In genomic region chr16:32509066-32509942, GRCm38 (mm10) we compare ENCODE assay signal across 8 mouse cellular contexts. TPM values are rescaled to one million over a fixed set of nuclear protein-coding genes. Genes with fewer than 3 reads are reported as not detected.
DNase-seq lines count a peak whose midpoint lies in the region; ATAC-seq and TF ChIP-seq lines count a peak whose summit lies in the region.

No protein-coding gene starts in this region.

- peaks cover 28% of the 10 kb centered on the region for H3K4me1 ChIP-seq in lung, embryonic 16.5 days (replicated peaks; ENCODE audit: control insufficient read depth, insufficient read depth, low read length)
- H3K4me1 ChIP-seq in embryonic facial prominence, embryonic 10.5 days: peaks cover 36% of the 10 kb centered on the region
- H3K4me1 ChIP-seq in heart, postnatal 0 days (ENCODE audit: control insufficient read depth, insufficient read depth): peaks cover 29% of the 10 kb centered on the region
- H3K4me1 ChIP-seq in liver, postnatal 0 days (ENCODE audit: insufficient read depth): peaks cover 41% of the 10 kb centered on the region

- peak overlapping the region; percentile 34 for H3K9ac ChIP-seq in lung, embryonic 16.5 days (ENCODE audit: low read length)
- H3K9ac ChIP-seq in heart, postnatal 0 days (replicated peaks; ENCODE audit: low read depth, low read length): no peak overlapping the region
- H3K9ac ChIP-seq in liver, postnatal 0 days (replicated peaks): peak overlapping the region; percentile 71

- TF ChIP-seq EP300 in heart, postnatal 0 days (IDR thresholded peaks at IDR 0.05; ENCODE audit: low read depth): peak; percentile 37; the same call in 1 of the 2 replicates
- peak; percentile 99 for TF ChIP-seq EP300 in liver, postnatal 0 days (IDR thresholded peaks at IDR 0.05; ENCODE audit: low read depth)

- intact Hi-C loops in left cerebral cortex, postnatal 36 days (cut with DNase I): loop anchor here (2.0 kb wide), 1 partner anchor 179 kb away; no protein-coding TSS in a partner anchor

- no peak overlapping the region for H3K4me3 ChIP-seq in lung, embryonic 16.5 days (ENCODE audit: low read length)
- no peak overlapping the region for H3K4me3 ChIP-seq in embryonic facial prominence, embryonic 10.5 days
- H3K4me3 ChIP-seq in heart, postnatal 0 days (ENCODE audit: low read depth, low read length): no peak overlapping the region
- peak overlapping the region; percentile 24 for H3K4me3 ChIP-seq in liver, postnatal 0 days (ENCODE audit: low read depth, low read length)

- H3K4me2 ChIP-seq in lung, embryonic 16.5 days (ENCODE audit: low read depth, low read length): no peak overlapping the region
- peak overlapping the region; percentile 7; the same call in 1 of the 2 replicates for H3K4me2 ChIP-seq in heart, postnatal 0 days (ENCODE audit: low read depth, low read length)
- peak overlapping the region; percentile 66 for H3K4me2 ChIP-seq in liver, postnatal 0 days (ENCODE audit: low read depth, low read length)

- H3K36me3 ChIP-seq in lung, embryonic 16.5 days (ENCODE audit: control insufficient read depth, insufficient read depth, low read length): no peaks in the 10 kb centered on the region
- H3K36me3 ChIP-seq in embryonic facial prominence, embryonic 10.5 days (replicated peaks): no peaks in the 10 kb centered on the region
- H3K36me3 ChIP-seq in heart, postnatal 0 days (replicated peaks; ENCODE audit: control insufficient read depth, insufficient read depth, low read length): no peaks in the 10 kb centered on the region
- no peaks in the 10 kb centered on the region for H3K36me3 ChIP-seq in liver, postnatal 0 days (replicated peaks; ENCODE audit: insufficient read depth, low read length)

- no peak for DNase-seq in lung, postnatal 25 days (ENCODE audit: low spot score)
- DNase-seq in embryonic facial prominence, embryonic 10.5 days (ENCODE audit: low spot score): no peak
- peak; percentile 65 for DNase-seq in heart, postnatal 0 days (ENCODE audit: low spot score)
- DNase-seq in liver, postnatal 0 days: peak; percentile 88
- DNase-seq in thymus, postnatal 36 days: peak; percentile 33 to 45
- DNase-seq in retina, postnatal 1 day: no peak
- DNase-seq in left cerebral cortex, postnatal 36 days (ENCODE audit: low spot score in 2 of 2): no peak

- no peaks in the 10 kb centered on the region for H3K9me3 ChIP-seq in lung, embryonic 16.5 days (ENCODE audit: control insufficient read depth, low read length)
- H3K9me3 ChIP-seq in embryonic facial prominence, embryonic 10.5 days: no peaks in the 10 kb centered on the region
- no peaks in the 10 kb centered on the region for H3K9me3 ChIP-seq in heart, postnatal 0 days (replicated peaks; ENCODE audit: control insufficient read depth, low read length)
- no peaks in the 10 kb centered on the region for H3K9me3 ChIP-seq in liver, postnatal 0 days (ENCODE audit: low read length)

- no peaks in the 10 kb centered on the region for H3K27me3 ChIP-seq in lung, embryonic 16.5 days (ENCODE audit: control insufficient read depth, insufficient read depth, low read depth, low read length)
- H3K27me3 ChIP-seq in embryonic facial prominence, embryonic 10.5 days (replicated peaks; ENCODE audit: low read depth, poor library complexity, severe bottlenecking): peaks cover 17% of the 10 kb centered on the region
- no peaks in the 10 kb centered on the region for H3K27me3 ChIP-seq in heart, postnatal 0 days (ENCODE audit: control insufficient read depth, insufficient read depth, low read length)
- H3K27me3 ChIP-seq in liver, postnatal 0 days (ENCODE audit: insufficient read depth, low read length): no peaks in the 10 kb centered on the region

- H3K27ac ChIP-seq in lung, embryonic 16.5 days (ENCODE audit: low read length): peak overlapping the region; percentile 86
- peak overlapping the region; percentile 66 for H3K27ac ChIP-seq in embryonic facial prominence, embryonic 10.5 days (replicated peaks)
- H3K27ac ChIP-seq in heart, postnatal 0 days (ENCODE audit: low read depth): peak overlapping the region; percentile 77
- peak overlapping the region; percentile 98 for H3K27ac ChIP-seq in liver, postnatal 0 days (ENCODE audit: low read depth)

- TF ChIP-seq CTCF in heart, postnatal 0 days (IDR thresholded peaks at IDR 0.05; ENCODE audit: low read depth): peak; percentile 25; the same call in 1 of the 2 replicates
- peak; percentile 68 for TF ChIP-seq CTCF in liver, postnatal 0 days (IDR thresholded peaks at IDR 0.05; ENCODE audit: low read depth)

- ATAC-seq in lung, embryonic 16.5 days (ENCODE audit: low read depth): peak; percentile 78
- peak; percentile 81 for ATAC-seq in heart, postnatal 0 days (ENCODE audit: insufficient read depth, low read depth)
- peak; percentile 93 for ATAC-seq in liver, postnatal 0 days

- WGBS in lung, embryonic 16.5 days: 23% methylated on average over 9 of the region's 9 CpGs
- WGBS in embryonic facial prominence, embryonic 10.5 days: 69% methylated on average over 9 of the region's 9 CpGs
- WGBS in heart, postnatal 0 days: 17% methylated on average over 9 of the region's 9 CpGs
- 40% methylated on average over 9 of the region's 9 CpGs for WGBS in liver, postnatal 0 days (ENCODE audit: insufficient replicate concordance)

RNA-seq across cellular contexts. Expression of gene Zdhhc19, which starts 13.2 kb away (rescaled TPM):
- polyA plus RNA-seq in lung, embryonic 16.5 days (2015; fragmentation: Nextera tagmentation; extraction: Ambion mirVana): not detected in 2 replicates
- not detected in 2 replicates for polyA plus RNA-seq in embryonic facial prominence, embryonic 10.5 days (2016; fragmentation: Nextera tagmentation; extraction: Ambion mirVana)
- not detected in 2 replicates for total RNA-seq in heart, postnatal 0 days (2014; rRNA removed; ENCODE audit: low replicate concordance)
- not detected in 2 replicates for polyA plus RNA-seq in heart, postnatal 0 days (2015; fragmentation: Nextera tagmentation; extraction: Ambion mirVana)
- not detected in 2 replicates for polyA plus RNA-seq in liver, postnatal 0 days (2015; fragmentation: Nextera tagmentation; extraction: Ambion mirVana)
- not detected for total RNA-seq in left cerebral cortex, postnatal 36 days (2021)

RNA-seq across cellular contexts. Expression of gene Slc51a, which starts 21.6 kb away (rescaled TPM):
- 0.28 and 0.55 TPM in 2 replicates for polyA plus RNA-seq in lung, embryonic 16.5 days (2015; fragmentation: Nextera tagmentation; extraction: Ambion mirVana)
- polyA plus RNA-seq in embryonic facial prominence, embryonic 10.5 days (2016; fragmentation: Nextera tagmentation; extraction: Ambion mirVana): 0.24 and 0.39 TPM in 2 replicates
- total RNA-seq in heart, postnatal 0 days (2014; rRNA removed; ENCODE audit: low replicate concordance): 1.7 and 2.6 TPM in 2 replicates
- polyA plus RNA-seq in heart, postnatal 0 days (2015; fragmentation: Nextera tagmentation; extraction: Ambion mirVana): 1.9 and 3.2 TPM in 2 replicates
- 0.81 and 1.0 TPM in 2 replicates for polyA plus RNA-seq in liver, postnatal 0 days (2015; fragmentation: Nextera tagmentation; extraction: Ambion mirVana)
- not detected for total RNA-seq in left cerebral cortex, postnatal 36 days (2021)

Comparison
In these comparisons a context has a peak if more than half of its experiments do, and no peak if none do; other contexts are left out.
1. DNase-seq: peak in heart, postnatal 0 days (single experiment), liver, postnatal 0 days (single experiment) and thymus, postnatal 36 days (2 of 2); none in lung, postnatal 25 days (single experiment), embryonic facial prominence, embryonic 10.5 days (single experiment), retina, postnatal 1 day (single experiment) and left cerebral cortex, postnatal 36 days (0 of 2).
2. Peak in every context shown above with its lines, with median percentiles within 50 percentile points of each other: ATAC-seq and H3K27ac ChIP-seq.